Mouse (Mus musculus) CH12.LX (cell line): ENCODE measurements around the gene Serpina16. TPM values are rescaled to one million over a fixed set of nuclear protein-coding genes. Genes with fewer than 3 reads are reported as not detected.

Experiments
- DNase-seq: peaks from one replicate; pipeline ENCODE4 v3.0.0-alpha.2; 2013; ENCODE audit errors: extremely low read depth
- H3K27ac ChIP-seq: 2 replicates; pipeline ENCODE4 v1.5.1; 2012; ENCODE audit warnings: low read depth, mild to moderate bottlenecking, control low read depth, moderate library complexity; ENCODE audit not compliant: insufficient read depth
- H3K27me3 ChIP-seq: replicated peaks from 2 replicates; pipeline ENCODE3; 2012; ENCODE audit warnings: inconsistent platforms
- H3K36me3 ChIP-seq, 2 experiments: replicated peaks in 1 of 2; 2 replicates each; pipeline versions ENCODE3 to v1.6.1; 2012; ENCODE audit warnings: inconsistent platforms in 1 of 2, low read length in 1 of 2, mild to moderate bottlenecking in 1 of 2, mixed read lengths in 1 of 2, moderate library complexity in 1 of 2; ENCODE audit not compliant: control insufficient read depth in 1 of 2, insufficient read depth in 1 of 2
- H3K4me1 ChIP-seq, 2 experiments: 2 replicates each; pipeline ENCODE4 v1.6.1; 2012; ENCODE audit warnings: inconsistent platforms in 1 of 2, moderate library complexity in 1 of 2; ENCODE audit not compliant: insufficient read depth in 2 of 2, control insufficient read depth in 1 of 2
- H3K4me2 ChIP-seq: 2 replicates; pipeline ENCODE4 v1.6.1; 2012; ENCODE audit warnings: low read depth, mild to moderate bottlenecking, control low read depth; ENCODE audit not compliant: poor library complexity, insufficient read depth, severe bottlenecking
- H3K4me3 ChIP-seq, 3 experiments: fragments of 150-350 bp in 1 of 3; sonication (generic) in 1 of 3; replicated peaks in 1 of 3; 2 replicates each; pipeline versions ENCODE3 to v1.5.1; 2011 to 2012; ENCODE audit warnings: low read depth in 2 of 3, low read length in 2 of 3, mild to moderate bottlenecking in 2 of 3, moderate library complexity in 2 of 3, control low read depth in 1 of 3, improper control_type of control experiment in 1 of 3, inconsistent platforms in 1 of 3, mixed read lengths in 1 of 3; ENCODE audit not compliant: poor library complexity in 1 of 3
- H3K79me2 ChIP-seq: replicated peaks from 2 replicates; pipeline ENCODE4 v1.6.1; 2012; ENCODE audit warnings: mild to moderate bottlenecking, moderate library complexity; ENCODE audit not compliant: control insufficient read depth, poor library complexity, insufficient read depth, severe bottlenecking; ENCODE audit errors: extremely low read depth
- H3K9ac ChIP-seq: 2 replicates; pipeline ENCODE4 v1.6.1; 2012; ENCODE audit warnings: low read depth, mild to moderate bottlenecking, control low read depth, moderate library complexity; ENCODE audit not compliant: insufficient read depth
- H3K9me3 ChIP-seq: replicated peaks from 2 replicates; pipeline ENCODE3; 2012; ENCODE audit warnings: low read length, inconsistent platforms, mixed read lengths
- BHLHE40 ChIP-seq: IDR thresholded peaks from 2 replicates; pipeline ENCODE4 v1.6.1; 2011; ENCODE audit warnings: mild to moderate bottlenecking, low read depth, low read length, improper control_type of control experiment
- CHD1 ChIP-seq: IDR thresholded peaks from 2 replicates; pipeline ENCODE4 v1.6.1; 2012; ENCODE audit warnings: low read depth, low read length, improper control_type of control experiment, inconsistent platforms
- CTCF ChIP-seq, 2 experiments: IDR thresholded peaks in 1 of 2; conservative IDR thresholded peaks in 1 of 2; 2 replicates each; pipeline ENCODE4 v1.5.1; 2011 to 2012; ENCODE audit warnings: low read depth in 2 of 2, low read length in 2 of 2, improper control_type of control experiment in 1 of 2, inconsistent platforms in 1 of 2, mild to moderate bottlenecking in 1 of 2, moderate library complexity in 1 of 2
- E2F4 ChIP-seq: IDR thresholded peaks from 2 replicates; pipeline ENCODE4 v1.6.1; 2011; ENCODE audit warnings: low read depth, low read length, improper control_type of control experiment; ENCODE audit not compliant: insufficient replicate concordance
- ELF1 ChIP-seq: IDR thresholded peaks from 2 replicates; pipeline ENCODE4 v1.6.1; 2014; ENCODE audit warnings: low read depth, mild to moderate bottlenecking, inconsistent platforms, low read length, improper control_type of control experiment
- ETS1 ChIP-seq: conservative IDR thresholded peaks from 2 replicates; pipeline ENCODE4 v1.6.1; 2012; ENCODE audit warnings: low read depth, mild to moderate bottlenecking, inconsistent platforms, low read length, improper control_type of control experiment, moderate library complexity
- HCFC1 ChIP-seq: IDR thresholded peaks from 2 replicates; pipeline ENCODE4 v1.6.1; 2012; ENCODE audit warnings: low read depth, mild to moderate bottlenecking, inconsistent platforms, low read length, improper control_type of control experiment
- IRF4 ChIP-seq: IDR thresholded peaks from 2 replicates; pipeline ENCODE4 v1.6.1; 2014; ENCODE audit warnings: low read depth, mild to moderate bottlenecking, inconsistent platforms, low read length, improper control_type of control experiment
- JUN ChIP-seq: IDR thresholded peaks from 2 replicates; pipeline ENCODE4 v1.6.1; 2011; ENCODE audit warnings: low read depth, mild to moderate bottlenecking, low read length, improper control_type of control experiment, moderate library complexity; ENCODE audit not compliant: insufficient read depth
- MAFK ChIP-seq: IDR thresholded peaks from 2 replicates; pipeline ENCODE4 v1.6.1; 2011; ENCODE audit warnings: low read length, improper control_type of control experiment; ENCODE audit not compliant: insufficient replicate concordance
- MAZ ChIP-seq: IDR thresholded peaks from 2 replicates; pipeline ENCODE4 v1.6.1; 2012; ENCODE audit warnings: low read depth, mild to moderate bottlenecking, inconsistent platforms, low read length, improper control_type of control experiment, moderate library complexity
- MEF2A ChIP-seq: IDR thresholded peaks from 2 replicates; pipeline ENCODE4 v1.6.1; 2014; ENCODE audit warnings: low read depth, mild to moderate bottlenecking, inconsistent platforms, low read length, improper control_type of control experiment, borderline replicate concordance
- MXI1 ChIP-seq: IDR thresholded peaks from 2 replicates; pipeline ENCODE4 v1.6.1; 2011; ENCODE audit warnings: mild to moderate bottlenecking, low read depth, low read length, improper control_type of control experiment
- PAX5 ChIP-seq: IDR thresholded peaks from 2 replicates; pipeline ENCODE4 v1.6.1; 2012; ENCODE audit warnings: low read length, inconsistent platforms, mixed read lengths
- POLR2A ChIP-seq: IDR thresholded peaks from 2 replicates; pipeline ENCODE4 v1.6.1; 2011; ENCODE audit warnings: low read depth, mild to moderate bottlenecking, improper control_type of control experiment, low read length
- RCOR1 ChIP-seq: conservative IDR thresholded peaks from 2 replicates; pipeline ENCODE4 v1.6.1; 2012; ENCODE audit warnings: low read depth, mild to moderate bottlenecking, inconsistent platforms, low read length, improper control_type of control experiment
- TBP ChIP-seq: conservative IDR thresholded peaks from 2 replicates; pipeline ENCODE4 v1.6.1; 2011; ENCODE audit warnings: low read depth, low read length, improper control_type of control experiment
- UBTF ChIP-seq: IDR thresholded peaks from 2 replicates; pipeline ENCODE4 v1.6.1; 2012; ENCODE audit warnings: low read depth, mild to moderate bottlenecking, inconsistent platforms, low read length, improper control_type of control experiment, moderate library complexity
- USF1 ChIP-seq: IDR thresholded peaks from 2 replicates; pipeline ENCODE4 v1.6.1; 2014; ENCODE audit warnings: low read depth, mild to moderate bottlenecking, inconsistent platforms, low read length, improper control_type of control experiment
- ZC3H11A ChIP-seq: IDR thresholded peaks from 2 replicates; pipeline ENCODE4 v1.6.1; 2012; ENCODE audit warnings: low read depth, mild to moderate bottlenecking, inconsistent platforms, low read length, improper control_type of control experiment
- ZKSCAN1 ChIP-seq: IDR thresholded peaks from 2 replicates; pipeline ENCODE4 v1.6.1; 2012; ENCODE audit warnings: low read depth, inconsistent platforms, low read length, improper control_type of control experiment, borderline replicate concordance
- ZMIZ1 ChIP-seq: IDR thresholded peaks from 2 replicates; pipeline ENCODE4 v1.6.1; 2012; ENCODE audit warnings: low read depth, mild to moderate bottlenecking, inconsistent platforms, low read length, improper control_type of control experiment
- ZNF384 ChIP-seq: IDR thresholded peaks from 2 replicates; pipeline ENCODE4 v1.6.1; 2012; ENCODE audit warnings: low read depth, low read length, improper control_type of control experiment, inconsistent platforms
- dilution Hi-C: fragments of 300-500 bp; cut with MboI; formaldehyde crosslinking; loops from 2 replicates; pipeline ENCODE4 v1.14.3; 2020; ENCODE audit warnings: low sequenced_read_pairs; ENCODE audit not compliant: extremely low pct_unique_long_range_greater_than_20kb, extremely low pct_ligation_motif_present
- in situ Hi-C: fragments of 300-500 bp; cut with MboI; formaldehyde crosslinking; loops from 3 replicates; pipeline ENCODE4 v1.14.3; 2019; ENCODE audit warnings: low sequenced_read_pairs, low pct_ligation_motif_present, low pct_unique_long_range_greater_than_20kb, mixed read lengths
- polyA plus RNA-seq: library from polyadenylated mRNA; unstranded; fragments of >175 nt; gene quantifications from 2 replicates; pipeline ENCODE4 v1.2.1, GENCODE M21; 2012; ENCODE audit warnings: low read depth; ENCODE audit not compliant: insufficient read length
- total RNA-seq, 2 experiments: library from RNA; depleted of rRNA; stranded (reverse); fragments of 300-350 nt in 1 of 2; fragments of >200 nt in 1 of 2; gene quantifications; 2 replicates each; pipeline ENCODE4 v1.2.3; 2012 to 2014

Serpina16 gene
- total and polyA plus RNA-seq, 3 experiments, result not detected

DNA sequence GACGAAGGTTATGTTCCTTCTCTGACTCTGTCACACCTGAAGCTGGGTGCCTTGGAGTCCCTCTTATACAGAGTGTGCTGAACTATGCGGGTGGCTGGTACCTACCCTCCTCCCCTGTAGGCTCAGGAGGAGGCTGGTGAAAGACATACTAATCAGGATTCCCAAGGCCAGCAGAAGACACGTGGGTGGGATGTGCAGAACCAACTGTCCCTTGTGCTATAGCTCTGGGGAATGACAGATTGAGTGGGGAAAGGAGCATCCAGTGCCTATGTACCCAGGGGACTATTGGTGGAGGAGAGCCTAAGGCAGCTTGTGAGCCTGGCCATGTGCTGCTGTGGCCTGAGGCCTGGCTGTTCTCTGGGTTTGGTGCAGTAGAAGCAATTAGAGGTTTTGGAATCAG, 10.1 kb upstream of the Serpina16 start:
- Histone ChIP-seq H3K36me3 (no peaks in the 10 kb centered on the region), H3K27me3 (peaks cover 95% of the 10 kb centered on the region), H3K79me2 (no peaks in the 10 kb centered on the region), H3K4me2 (no peak overlapping the region), H3K9ac (no peak overlapping the region), H3K27ac (no peak overlapping the region), H3K4me3 (no peak overlapping the region), H3K9me3 (no peaks in the 10 kb centered on the region), H3K4me1 (no peaks in the 10 kb centered on the region)
- in situ Hi-C loops (no loop called here), dilution Hi-C loops (no loop called here)
- TF ChIP-seq TBP (no peak), ZC3H11A (no peak), IRF4 (no peak), CHD1 (no peak), CTCF (conservative IDR thresholded peaks at IDR 0.05 in 1 of 2, IDR thresholded peaks at IDR 0.05 in 1 of 2; ENCODE audit: low read depth in 2 of 2, low read length in 2 of 2) (no peak), ZMIZ1 (no peak), JUN (no peak), RCOR1 (no peak), MAFK (no peak), HCFC1 (no peak), E2F4 (no peak), POLR2A (no peak), MEF2A (no peak), USF1 (no peak), MAZ (no peak), UBTF (no peak), ETS1 (no peak), ZNF384 (no peak)
- no peak for DNase-seq

DNA sequence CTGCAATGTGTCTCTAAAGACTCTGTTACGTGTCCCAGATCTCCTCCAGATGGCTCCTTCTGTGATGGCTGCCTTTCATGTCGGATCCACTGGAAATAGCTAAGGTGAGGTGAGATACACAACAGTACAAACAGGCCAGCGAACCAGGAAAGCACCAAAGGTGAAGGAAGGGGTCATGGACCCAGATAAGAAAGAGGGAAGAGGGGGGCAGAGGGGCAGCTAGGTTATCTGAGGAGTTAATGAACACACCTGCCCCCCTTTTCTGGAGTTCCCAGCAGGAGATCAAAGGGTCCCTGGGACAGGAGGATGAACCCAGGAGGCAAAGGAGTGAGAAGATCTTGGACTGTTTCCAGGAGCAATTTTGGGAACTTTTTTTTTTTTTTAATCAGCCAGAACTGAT, 9.4 kb upstream of the Serpina16 start:
- DNase-seq, result no peak
- Histone ChIP-seq H3K27me3 (peaks cover 95% of the 10 kb centered on the region), H3K9me3 (no peaks in the 10 kb centered on the region), H3K4me1 (no peaks in the 10 kb centered on the region), H3K27ac (no peak overlapping the region), H3K9ac (no peak overlapping the region), H3K4me3 (no peak overlapping the region), H3K4me2 (no peak overlapping the region), H3K36me3 (no peaks in the 10 kb centered on the region), H3K79me2 (no peaks in the 10 kb centered on the region)
- in situ Hi-C loops (no loop called here), dilution Hi-C loops (no loop called here)
- no peak for TF ChIP-seq USF1
- TF ChIP-seq UBTF, result no peak
- TF ChIP-seq CHD1, result no peak
- no peak for TF ChIP-seq ZC3H11A
- no peak for TF ChIP-seq TBP
- no peak for TF ChIP-seq BHLHE40
- no peak for TF ChIP-seq MXI1
- TF ChIP-seq ZNF384, result no peak
- no peak for TF ChIP-seq HCFC1
- no peak for TF ChIP-seq ELF1
- TF ChIP-seq JUN, result no peak
- no peak for TF ChIP-seq ZKSCAN1
- TF ChIP-seq PAX5, result no peak
- no peak for TF ChIP-seq MEF2A
